Mouse (Mus musculus) bone marrow macrophage, adult 2 months (primary cell): Measurements from ENCODE around the gene Pik3r5. TPM values are rescaled to one million over a fixed set of nuclear protein-coding genes. Genes with fewer than 3 reads are reported as not detected.

Source experiments
- H3K27ac ChIP-seq: 2 replicates; pipeline ENCODE4 v1.5.1; 2012; ENCODE audit warnings: low read depth, low read length; ENCODE audit not compliant: insufficient read depth
- H3K4me1 ChIP-seq: 2 replicates; pipeline ENCODE4 v1.6.1; 2012; ENCODE audit warnings: low read length; ENCODE audit not compliant: control insufficient read depth, insufficient read depth
- H3K4me3 ChIP-seq: 2 replicates; pipeline ENCODE4 v1.5.1; 2012; ENCODE audit warnings: mild to moderate bottlenecking, low read length, moderate library complexity; ENCODE audit not compliant: insufficient read depth
- CTCF ChIP-seq: IDR thresholded peaks from 2 replicates; pipeline ENCODE4 v1.5.1; 2012; ENCODE audit warnings: low read depth, mild to moderate bottlenecking, low read length, moderate library complexity
- POLR2A ChIP-seq: IDR thresholded peaks from 2 replicates; pipeline ENCODE4 v1.6.1; 2012; ENCODE audit warnings: mild to moderate bottlenecking, low read depth, low read length, borderline replicate concordance
- polyA plus RNA-seq: library from polyadenylated mRNA; stranded (reverse); fragments of >200 nt; gene quantifications from 2 replicates; pipeline ENCODE4 v1.2.4, GENCODE M21; 2012; ENCODE audit not compliant: missing spikeins, insufficient read depth, insufficient read length

Gene Pik3r5
- polyA plus RNA-seq, 1 experiment, result 122 TPM

- H3K27ac ChIP-seq, result no peak overlapping the region
- TF ChIP-seq CTCF (no peak), POLR2A (no peak)
- H3K4me3 ChIP-seq, result no peak overlapping the region
- H3K4me1 ChIP-seq, result no peaks in the 10 kb centered on the region
Observed at GRCm38 (mm10) chr11:68533971-68534475, 102.1 kb downstream of the Pik3r5 start.

GRCm38 (mm10) chr11:68536026-68536425 is 104.1 kb downstream of the Pik3r5 start:
- no peak overlapping the region for H3K27ac ChIP-seq
- no peak overlapping the region for H3K4me3 ChIP-seq
- H3K4me1 ChIP-seq, result no peaks in the 10 kb centered on the region
- TF ChIP-seq CTCF, result no peak

GRCm38 (mm10) chr11:68536465-68536864 is 104.5 kb downstream of the Pik3r5 start:
- no peak overlapping the region for H3K27ac ChIP-seq
- TF ChIP-seq CTCF, result no peak
- TF ChIP-seq POLR2A, result no peak
- H3K4me3 ChIP-seq, result no peak overlapping the region
- H3K4me1 ChIP-seq, result no peaks in the 10 kb centered on the region

- Histone ChIP-seq H3K27ac (no peak overlapping the region), H3K4me3 (no peak overlapping the region), H3K4me1 (no peaks in the 10 kb centered on the region)
- TF ChIP-seq CTCF (no peak), POLR2A (no peak)
Observed at GRCm38 (mm10) chr11:68539621-68540020, 107.7 kb downstream of the Pik3r5 start.

GRCm38 (mm10) chr11:68544554-68544953 is 112.6 kb downstream of the Pik3r5 start:
- TF ChIP-seq POLR2A (no peak), CTCF (no peak)
- H3K4me3 ChIP-seq, result no peak overlapping the region
- H3K4me1 ChIP-seq, result peaks cover 12% of the 10 kb centered on the region
- no peak overlapping the region for H3K27ac ChIP-seq

GRCm38 (mm10) chr11:68545172-68545571 is 113.3 kb downstream of the Pik3r5 start:
- peaks cover 12% of the 10 kb centered on the region for H3K4me1 ChIP-seq
- H3K27ac ChIP-seq, result no peak overlapping the region
- no peak for TF ChIP-seq CTCF
- TF ChIP-seq POLR2A, result no peak
- H3K4me3 ChIP-seq, result no peak overlapping the region

GRCm38 (mm10) chr11:68545682-68546222 is 113.8 kb downstream of the Pik3r5 start:
- TF ChIP-seq CTCF (no peak), POLR2A (no peak)
- Histone ChIP-seq H3K27ac (no peak overlapping the region), H3K4me3 (no peak overlapping the region), H3K4me1 (peaks cover 12% of the 10 kb centered on the region)

Other genes with a start within 250 kb of the Pik3r5 start
- gene Ntn1, start 31.3 kb upstream of the Pik3r5 start, polyA plus RNA-seq, result 0.09 TPM in 1 of 2 replicates, not detected in the other
- 30.1 and 35.5 TPM in 2 replicates for gene Pik3r6, start 70.9 kb downstream of the Pik3r5 start, polyA plus RNA-seq
- gene Mfsd6l, start 124.1 kb downstream of the Pik3r5 start, polyA plus RNA-seq, result 0.35 and 1.2 TPM in 2 replicates
- gene Ccdc42, start 154.9 kb downstream of the Pik3r5 start, polyA plus RNA-seq, result not detected in 2 replicates